Mouse (Mus musculus) lung, embryonic 15.5 days (tissue): Measurements from ENCODE around the gene Yap1. TPM values are rescaled to one million over a fixed set of nuclear protein-coding genes. Genes with fewer than 3 reads are reported as not detected.

Experiments used
- ATAC-seq: fragments of 200-750 bp; cut with Nextera tagmentation; 2 replicates; pipeline ENCODE4 v1.8.0; 2017; ENCODE audit warnings: moderate number of reproducible peaks, borderline replicate concordance; ENCODE audit not compliant: low FRiP score, low TSS enrichment; ENCODE audit errors: extremely low read depth
- H3K27ac ChIP-seq: fragments of 300-500 bp; sonication (generic); 2 replicates; pipeline ENCODE4 v1.5.1; 2015; ENCODE audit warnings: moderate library complexity, mild to moderate bottlenecking, inconsistent platforms
- H3K27me3 ChIP-seq: fragments of 300-500 bp; sonication (generic); 2 replicates; pipeline ENCODE4 v1.6.1; 2015; ENCODE audit warnings: inconsistent platforms
- H3K36me3 ChIP-seq: fragments of 300-500 bp; sonication (generic); 2 replicates; pipeline ENCODE4 v1.6.1; 2015; ENCODE audit warnings: inconsistent platforms
- H3K4me1 ChIP-seq: fragments of 300-500 bp; sonication (generic); 2 replicates; pipeline ENCODE4 v1.6.1; 2015; ENCODE audit warnings: inconsistent platforms
- H3K4me2 ChIP-seq: fragments of 300-500 bp; sonication (generic); 2 replicates; pipeline ENCODE4 v1.6.1; 2015; ENCODE audit warnings: inconsistent platforms, mild to moderate bottlenecking, moderate library complexity
- H3K4me3 ChIP-seq: fragments of 300-500 bp; sonication (generic); 2 replicates; pipeline ENCODE4 v1.5.1; 2015; ENCODE audit warnings: mild to moderate bottlenecking, inconsistent platforms
- H3K9ac ChIP-seq: fragments of 300-500 bp; sonication (generic); 2 replicates; pipeline ENCODE4 v1.6.1; 2015; ENCODE audit warnings: inconsistent platforms
- H3K9me3 ChIP-seq: fragments of 300-500 bp; sonication (generic); 2 replicates; pipeline ENCODE4 v1.6.1; 2016; ENCODE audit warnings: inconsistent platforms
- WGBS: fragments of 180-500 bp; shearing (Covaris S2); methylation state at CpG from one replicate; pipeline ENCODE4 v1.1.7; 2015; 5-methylcytosine and 5-hydroxymethylcytosine counted together
- polyA plus RNA-seq: library from polyadenylated mRNA; unstranded; fragments of >200 nt; fragmentation: Nextera tagmentation; extraction: Ambion mirVana; gene quantifications from 2 replicates; pipeline ENCODE4 v1.2.1, GENCODE M21; 2015

The Yap1 gene
- polyA plus RNA-seq, 1 experiment from 2014 or later: 34.9 TPM

GRCm38 (mm10) chr9:7947946-7948345 lies 56.5 kb downstream of the Yap1 start:
- no peaks in the 10 kb centered on the region for H3K27me3 ChIP-seq
- H3K9ac ChIP-seq: no peak overlapping the region
- no peak for ATAC-seq
- 86% methylated on average over 4 of the region's 4 CpGs for WGBS
- H3K4me1 ChIP-seq: no peaks in the 10 kb centered on the region
- peaks cover 72% of the 10 kb centered on the region for H3K36me3 ChIP-seq
- no peaks in the 10 kb centered on the region for H3K9me3 ChIP-seq
- no peak overlapping the region for H3K27ac ChIP-seq
- H3K4me3 ChIP-seq: no peak overlapping the region
- H3K4me2 ChIP-seq: no peak overlapping the region

- H3K4me1 ChIP-seq: no peaks in the 10 kb centered on the region
- no peaks in the 10 kb centered on the region for H3K27me3 ChIP-seq
- no peaks in the 10 kb centered on the region for H3K9me3 ChIP-seq
- H3K9ac ChIP-seq: no peak overlapping the region
- no peak for ATAC-seq
- H3K36me3 ChIP-seq: peaks cover 52% of the 10 kb centered on the region
- no peak overlapping the region for H3K4me2 ChIP-seq
- WGBS: 83% methylated on average over 7 of the region's 7 CpGs
- no peak overlapping the region for H3K4me3 ChIP-seq
- H3K27ac ChIP-seq: no peak overlapping the region
Observed at GRCm38 (mm10) chr9:7943796-7944462, 60.5 kb downstream of the Yap1 start.

DNA sequence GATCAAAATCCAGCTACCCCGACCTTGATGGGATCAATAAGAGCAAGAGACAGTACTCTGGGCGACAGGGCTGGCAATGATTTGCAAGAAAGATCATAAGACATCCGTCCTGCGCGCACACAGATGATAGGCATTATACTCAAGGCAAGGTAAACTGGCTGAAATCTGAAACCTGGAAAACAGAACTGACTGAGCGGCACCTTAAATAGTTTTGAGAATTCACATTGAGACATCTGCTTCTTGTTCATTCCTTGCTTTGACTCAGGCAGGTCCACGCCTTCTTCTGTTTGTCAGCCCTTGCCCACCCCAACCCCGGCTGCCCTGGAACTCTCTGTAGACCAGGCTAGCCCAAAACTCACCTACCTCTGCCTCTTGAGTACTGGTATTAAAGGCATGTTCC lies 61.7 kb downstream of the Yap1 start:
- no peak overlapping the region for H3K27ac ChIP-seq
- no peaks in the 10 kb centered on the region for H3K27me3 ChIP-seq
- no peak for ATAC-seq
- no peaks in the 10 kb centered on the region for H3K9me3 ChIP-seq
- no peak overlapping the region for H3K4me3 ChIP-seq
- WGBS: 87% methylated on average over 8 of the region's 8 CpGs
- peaks cover 47% of the 10 kb centered on the region for H3K36me3 ChIP-seq
- H3K4me2 ChIP-seq: no peak overlapping the region
- no peak overlapping the region for H3K9ac ChIP-seq
- no peaks in the 10 kb centered on the region for H3K4me1 ChIP-seq

DNA sequence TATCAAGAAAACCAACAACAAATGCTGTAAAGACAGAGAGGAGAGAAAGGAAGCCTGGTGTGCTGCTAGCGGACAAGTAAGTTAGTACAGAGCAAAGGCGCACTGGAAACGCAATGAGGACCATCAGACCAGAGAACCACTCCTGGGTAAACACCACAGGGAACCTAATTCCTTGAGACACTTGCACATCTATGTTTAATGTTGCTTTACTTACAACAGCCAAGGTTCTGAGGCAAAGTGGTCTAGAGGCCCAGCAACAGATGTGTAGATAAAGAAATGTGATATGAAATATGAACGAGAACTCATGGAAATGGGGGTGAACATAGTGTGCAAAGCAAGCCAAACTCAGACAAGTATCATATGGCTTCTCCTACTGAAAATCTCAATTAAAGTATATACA lies 64.3 kb downstream of the Yap1 start:
- ATAC-seq: no peak

GRCm38 (mm10) chr9:7934419-7934818 lies 70.0 kb downstream of the Yap1 start:
- Histone ChIP-seq H3K4me1 (no peaks in the 10 kb centered on the region; the same call in 1 of the 2 replicates), H3K4me2 (no peak overlapping the region), H3K9me3 (peaks cover 9% of the 10 kb centered on the region; the same call in 1 of the 2 replicates), H3K4me3 (no peak overlapping the region), H3K27me3 (no peaks in the 10 kb centered on the region), H3K36me3 (peaks cover 73% of the 10 kb centered on the region), H3K27ac (no peak overlapping the region), H3K9ac (no peak overlapping the region)
- 94% methylated on average over 10 of the region's 10 CpGs for WGBS
- ATAC-seq: no peak

More for the DNA sequence above, 64.3 kb downstream of the Yap1 start:
- no peak overlapping the region for H3K4me2 ChIP-seq
- H3K9me3 ChIP-seq: no peaks in the 10 kb centered on the region
- no peaks in the 10 kb centered on the region for H3K4me1 ChIP-seq
- peaks cover 55% of the 10 kb centered on the region for H3K36me3 ChIP-seq
- no peak overlapping the region for H3K4me3 ChIP-seq
- H3K27ac ChIP-seq: no peak overlapping the region
- H3K9ac ChIP-seq: no peak overlapping the region
- WGBS: 82% methylated on average over 4 of the region's 4 CpGs
- no peaks in the 10 kb centered on the region for H3K27me3 ChIP-seq

GRCm38 (mm10) chr9:7929552-7929951 lies 74.8 kb downstream of the Yap1 start:
- WGBS: 50% methylated on average over 6 of the region's 6 CpGs
- Histone ChIP-seq H3K27ac (peak overlapping the region; percentile 41; the same call in 1 of the 2 replicates), H3K36me3 (peaks cover 51% of the 10 kb centered on the region), H3K27me3 (no peaks in the 10 kb centered on the region), H3K4me3 (no peak overlapping the region), H3K9ac (no peak overlapping the region), H3K4me2 (no peak overlapping the region), H3K9me3 (peaks cover 9% of the 10 kb centered on the region; the same call in 1 of the 2 replicates), H3K4me1 (no peaks in the 10 kb centered on the region; the same call in 1 of the 2 replicates)
- ATAC-seq: peak; percentile 47

DNA sequence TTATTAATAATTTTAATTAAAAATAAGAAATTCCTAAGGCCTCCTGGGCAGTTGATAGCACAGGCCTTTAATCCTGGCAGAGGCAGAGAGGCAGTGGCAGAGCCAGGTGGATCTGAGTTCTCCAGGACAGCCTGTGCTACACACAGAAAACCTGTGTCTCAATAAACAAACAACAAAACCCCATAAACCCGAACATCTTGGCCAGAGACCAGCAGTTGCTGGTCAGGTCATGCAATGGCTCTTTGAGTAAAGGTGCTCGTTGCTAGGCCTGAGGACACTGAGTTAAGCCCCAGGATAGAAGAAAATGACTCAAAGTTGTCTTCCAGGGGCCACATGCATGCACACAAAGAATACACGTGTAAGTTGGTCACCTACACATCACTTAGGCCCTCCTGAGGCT lies 75.5 kb downstream of the Yap1 start:
- Histone ChIP-seq H3K4me2 (no peak overlapping the region), H3K27ac (no peak overlapping the region), H3K4me3 (no peak overlapping the region), H3K36me3 (peaks cover 49% of the 10 kb centered on the region), H3K4me1 (no peaks in the 10 kb centered on the region; the same call in 1 of the 2 replicates), H3K27me3 (no peaks in the 10 kb centered on the region), H3K9ac (no peak overlapping the region), H3K9me3 (peaks cover 9% of the 10 kb centered on the region; the same call in 1 of the 2 replicates)
- no peak for ATAC-seq
- WGBS: 80% methylated on average over 3 of the region's 3 CpGs

- peaks cover 43% of the 10 kb centered on the region for H3K36me3 ChIP-seq
Observed at GRCm38 (mm10) chr9:7928207-7928793, 76.1 kb downstream of the Yap1 start.

GRCm38 (mm10) chr9:7914925-7915324 lies 89.5 kb downstream of the Yap1 start:
- H3K9ac ChIP-seq: no peak overlapping the region
- WGBS: 65% methylated on average over 8 of the region's 8 CpGs
- no peak for ATAC-seq
- H3K4me1 ChIP-seq: peaks cover 13% of the 10 kb centered on the region; the same call in 1 of the 2 replicates
- peak overlapping the region; percentile 48 for H3K4me2 ChIP-seq
- no peaks in the 10 kb centered on the region for H3K27me3 ChIP-seq
- H3K36me3 ChIP-seq: no peaks in the 10 kb centered on the region
- H3K9me3 ChIP-seq: no peaks in the 10 kb centered on the region
- no peak overlapping the region for H3K27ac ChIP-seq
- H3K4me3 ChIP-seq: no peak overlapping the region

More at GRCm38 (mm10) chr9:7928207-7928793, 76.1 kb downstream of the Yap1 start:
- ATAC-seq: no peak
- no peak overlapping the region for H3K27ac ChIP-seq
- H3K27me3 ChIP-seq: no peaks in the 10 kb centered on the region
- 87% methylated on average over 3 of the region's 3 CpGs for WGBS
- H3K9me3 ChIP-seq: peaks cover 9% of the 10 kb centered on the region; the same call in 1 of the 2 replicates
- H3K4me1 ChIP-seq: no peaks in the 10 kb centered on the region; the same call in 1 of the 2 replicates
- H3K4me3 ChIP-seq: no peak overlapping the region
- H3K9ac ChIP-seq: no peak overlapping the region
- H3K4me2 ChIP-seq: no peak overlapping the region

DNA sequence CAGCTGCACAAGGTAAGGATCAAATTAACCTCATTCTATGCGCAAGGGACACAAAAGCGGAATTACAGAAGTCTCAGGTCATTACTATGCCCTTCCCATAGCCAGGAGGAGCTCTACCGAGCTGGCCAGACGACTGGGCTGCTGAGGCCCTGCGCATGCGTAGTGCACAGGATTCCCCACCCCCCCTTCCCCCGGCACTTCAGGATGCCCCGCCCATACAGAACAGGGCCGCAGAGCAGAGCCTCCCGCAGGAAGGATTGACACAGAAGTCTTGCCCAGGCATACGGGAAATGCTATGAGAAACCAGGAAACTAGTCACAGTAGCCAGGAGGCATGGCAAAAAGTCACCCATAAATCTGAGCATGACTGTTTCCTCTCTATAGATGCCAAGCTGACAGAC lies 89.9 kb downstream of the Yap1 start:
- H3K4me3 ChIP-seq: peak overlapping the region; percentile 2; the same call in 1 of the 2 replicates

DNA sequence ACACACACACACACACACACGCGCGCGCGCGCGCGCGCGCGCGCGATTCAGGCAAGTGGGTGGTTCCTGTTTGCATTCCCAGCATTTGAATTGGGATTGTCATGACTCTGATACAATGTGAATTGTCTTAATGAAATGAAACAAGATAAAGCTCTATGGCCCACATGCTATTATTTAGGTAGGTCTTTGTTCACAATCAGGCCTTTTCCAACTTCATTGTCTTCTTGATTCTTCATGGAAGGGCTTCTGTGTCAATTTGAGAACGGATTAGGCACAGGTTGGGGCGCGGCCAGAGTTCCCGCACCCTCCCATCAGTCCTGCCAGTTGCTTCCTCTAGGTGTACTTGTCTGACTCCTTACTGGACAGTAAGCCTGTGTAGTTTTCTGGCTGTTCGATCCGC lies 90.4 kb downstream of the Yap1 start:
- no peaks in the 10 kb centered on the region for H3K27me3 ChIP-seq
- H3K9ac ChIP-seq: no peak overlapping the region
- peak overlapping the region; percentile 48 for H3K4me2 ChIP-seq
- H3K4me3 ChIP-seq: peak overlapping the region; percentile 2; the same call in 1 of the 2 replicates
- peak; percentile 19; the same call in 1 of the 2 replicates for ATAC-seq
- H3K36me3 ChIP-seq: no peaks in the 10 kb centered on the region
- H3K9me3 ChIP-seq: no peaks in the 10 kb centered on the region
- H3K27ac ChIP-seq: 0 out of 2 replicates have a peak overlapping the region, but pooled peaks have one; percentile 29
- WGBS: 63% methylated on average over 19 of the region's 19 CpGs
- H3K4me1 ChIP-seq: peaks cover 13% of the 10 kb centered on the region; the same call in 1 of the 2 replicates

More for the DNA sequence above, 89.9 kb downstream of the Yap1 start:
- Histone ChIP-seq H3K9ac (no peak overlapping the region), H3K4me2 (peak overlapping the region; percentile 48), H3K9me3 (no peaks in the 10 kb centered on the region), H3K4me1 (peaks cover 13% of the 10 kb centered on the region; the same call in 1 of the 2 replicates), H3K27me3 (no peaks in the 10 kb centered on the region), H3K36me3 (no peaks in the 10 kb centered on the region), H3K27ac (no peak overlapping the region)
- 3% methylated on average over 11 of the region's 11 CpGs for WGBS
- ATAC-seq: peak; percentile 91
